Mouse (Mus musculus): ENCODE measurements around the gene Fam118a. TPM values are rescaled to one million over a fixed set of nuclear protein-coding genes. Genes with fewer than 3 reads are reported as not detected.

Fam118a gene
- total RNA-seq, 2 experiments from 2014 or later: 7.9 TPM

- DNase-seq: no peak
- intact Hi-C loops (cut with DNase I): no loop called here
Measured at GRCm38 (mm10) chr15:85049758-85050157, 21.0 kb downstream of the Fam118a start.

- intact Hi-C loops (cut with DNase I): no loop called here
Measured at GRCm38 (mm10) chr15:85054098-85054497, 25.4 kb downstream of the Fam118a start.

GRCm38 (mm10) chr15:85055186-85055585 lies 26.4 kb downstream of the Fam118a start:
- no peak for DNase-seq
- intact Hi-C loops (cut with DNase I): no loop called here

More at GRCm38 (mm10) chr15:85054098-85054497, 25.4 kb downstream of the Fam118a start:
- DNase-seq: no peak

- DNase-seq: no peak
- intact Hi-C loops (cut with DNase I): no loop called here
Measured at GRCm38 (mm10) chr15:85063421-85063820, 34.7 kb downstream of the Fam118a start.

- intact Hi-C loops (cut with DNase I): loop anchor here (1.0 kb wide), 1 partner anchor 69 kb away; no protein-coding TSS in a partner anchor
- peak; percentile 15 to 56 for DNase-seq
Measured at GRCm38 (mm10) chr15:85070561-85070960, 41.8 kb downstream of the Fam118a start.

GRCm38 (mm10) chr15:85072651-85073050 lies 43.9 kb downstream of the Fam118a start:
- no peak for DNase-seq
- intact Hi-C loops (cut with DNase I): no loop called here

- no peak for DNase-seq
- intact Hi-C loops (cut with DNase I): no loop called here
Measured at GRCm38 (mm10) chr15:85085641-85086040, 56.9 kb downstream of the Fam118a start.

Other genes starting within 250 kb of the Fam118a start
- 1 to 10 TPM; 1.4 to 1.6 TPM for gene Phf21b, start 172.9 kb upstream of the Fam118a start, total RNA-seq (2021)
- gene Gm29666, start 108.9 kb upstream of the Fam118a start, total RNA-seq (2021): under 1 TPM; 0.19 to 0.22 TPM
- 10 to 100 TPM; 16.8 to 20.0 TPM for gene Nup50, start 105.5 kb upstream of the Fam118a start, total RNA-seq (2021)
- 10 to 100 TPM; 20.6 to 21.9 TPM for gene 5031439G07Rik, start 40.4 kb upstream of the Fam118a start, total RNA-seq (2021)
- gene Upk3a, start 11.8 kb upstream of the Fam118a start, total RNA-seq (2021): not detected
- gene Smc1b, start 103.0 kb downstream of the Fam118a start, total RNA-seq (2021): under 1 TPM in 1 of 2 experiments, not detected in 1; 0.05 TPM
- gene Ribc2, start 103.1 kb downstream of the Fam118a start, total RNA-seq (2021): not detected
- gene Fbln1, start 177.0 kb downstream of the Fam118a start, total RNA-seq (2021): 10 to 100 TPM; 60.9 to 78.2 TPM